Mouse (Mus musculus) liver, adult 2 months (tissue): ENCODE results near the gene Ufc1.

Source experiments
- CTCF ChIP-seq: fragments of 200-500 bp; IDR thresholded peaks from 2 replicates; pipeline ENCODE4 v1.5.1; 2011; ENCODE audit warnings: low read depth, low read length, control low read depth
- POLR2A ChIP-seq: fragments of 200-500 bp; IDR thresholded peaks from 2 replicates; pipeline ENCODE4 v1.6.1; 2011; ENCODE audit warnings: low read length, control low read depth; ENCODE audit not compliant: insufficient read depth; ENCODE audit errors: extremely low read depth

DNA sequence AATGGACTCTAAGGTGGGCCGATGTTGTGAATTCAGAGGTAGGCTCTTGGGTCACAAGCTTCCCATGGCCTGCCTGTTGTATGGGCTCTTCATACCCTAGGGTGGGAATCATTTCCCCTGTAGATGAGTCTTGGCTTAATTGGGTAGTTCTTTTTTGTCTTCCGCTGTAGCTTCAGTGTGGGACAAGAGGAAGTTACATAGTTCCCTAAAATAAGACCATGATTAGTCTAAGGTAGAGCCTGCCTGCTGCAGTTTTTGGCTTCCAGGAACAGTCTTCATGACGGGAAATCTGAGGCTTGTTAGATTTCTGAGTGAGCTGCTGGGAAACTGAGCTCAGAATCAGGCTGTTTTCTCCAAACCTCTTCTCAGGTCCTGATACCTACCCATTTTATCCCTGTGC, 22.7 kb downstream of the Ufc1 start:
- no peak for TF ChIP-seq CTCF
- TF ChIP-seq POLR2A: no peak
